9 mouse cellular contexts compared by ENCODE assay signal in the genomic region with DNA sequence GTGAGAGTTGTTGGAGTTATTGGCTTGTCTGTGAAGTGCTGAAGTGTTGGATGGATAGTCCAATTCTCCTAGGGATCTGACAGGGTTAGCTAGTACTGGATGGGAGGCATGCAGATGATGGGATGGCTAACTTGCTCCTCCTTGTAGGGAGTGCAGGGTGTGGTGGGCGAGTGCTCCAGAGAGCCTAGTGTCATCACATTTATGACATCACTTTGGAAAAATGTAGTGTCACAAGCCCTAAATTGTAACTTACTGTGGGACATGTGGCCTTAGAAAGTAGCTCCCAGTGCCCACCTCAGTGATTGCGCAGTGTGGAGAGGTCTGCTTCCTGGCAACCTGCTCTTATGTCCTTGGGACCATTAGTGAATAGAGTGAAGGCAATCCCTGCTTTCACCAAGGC. TPM values are rescaled to one million over a fixed set of nuclear protein-coding genes. Genes with fewer than 3 reads are reported as not detected.
DNase-seq lines count a peak whose midpoint lies in the region; ATAC-seq and TF ChIP-seq lines count a peak whose summit lies in the region.
"Had no signal": no experiment of that assay in that cellular context is flagged by ENCODE, and none has a peak within 500 bp of the region (broad histone marks: within the 10 kb centered on the region; RNA-seq: fewer than 3 reads in every experiment).

No protein-coding gene starts in this region.

- peak overlapping the region; percentile 40 for H3K4me2 ChIP-seq in intestine, embryonic 15.5 days (replicated peaks)
- peak overlapping the region; percentile 83 for H3K4me2 ChIP-seq in midbrain, embryonic 16.5 days (ENCODE audit: low read length)

- no peak for DNase-seq in kidney, adult 2 months
- DNase-seq in kidney, postnatal 14 days, result no peak
- no peak for DNase-seq in forebrain, embryonic 10.5 days (ENCODE audit: extremely low spot score, low spot score)
- DNase-seq in B cell, adult 2 months, result no peak
- no peak for DNase-seq in urinary bladder, postnatal 25 days (ENCODE audit: low spot score)
- no peak for DNase-seq in cerebellum, adult 9-10 months

- H3K27ac ChIP-seq in kidney, adult 2 months (ENCODE audit: insufficient read depth, low read depth, low read length), result peak overlapping the region; percentile 63
- no peak overlapping the region for H3K27ac ChIP-seq in forebrain, embryonic 10.5 days
- peak overlapping the region; percentile 45 for H3K27ac ChIP-seq in intestine, embryonic 15.5 days
- H3K27ac ChIP-seq in midbrain, embryonic 16.5 days (ENCODE audit: low read length), result no peak overlapping the region

- TF ChIP-seq POLR2A in kidney, adult 2 months (IDR thresholded peaks at IDR 0.05; ENCODE audit: low read depth, low read length), result no peak

- no peaks in the 10 kb centered on the region for H3K36me3 ChIP-seq in kidney, adult 2 months (ENCODE audit: control insufficient read depth, insufficient read depth, low read length)
- H3K36me3 ChIP-seq in forebrain, embryonic 10.5 days (replicated peaks), result peaks cover 32% of the 10 kb centered on the region
- no peaks in the 10 kb centered on the region for H3K36me3 ChIP-seq in intestine, embryonic 15.5 days
- H3K36me3 ChIP-seq in midbrain, embryonic 16.5 days (ENCODE audit: control insufficient read depth, insufficient read depth, low read length), result no peaks in the 10 kb centered on the region

- no peaks in the 10 kb centered on the region; the same call in 1 of the 2 replicates for H3K9me3 ChIP-seq in forebrain, embryonic 10.5 days
- H3K9me3 ChIP-seq in intestine, embryonic 15.5 days, result no peaks in the 10 kb centered on the region
- H3K9me3 ChIP-seq in midbrain, embryonic 16.5 days (replicated peaks; ENCODE audit: control insufficient read depth, low read length, poor library complexity, severe bottlenecking), result no peaks in the 10 kb centered on the region
- H3K9me3 ChIP-seq: G1E had no signal

- peaks cover 30% of the 10 kb centered on the region for H3K4me1 ChIP-seq in kidney, adult 2 months (ENCODE audit: control insufficient read depth, insufficient read depth, low read length)
- peaks cover 56% of the 10 kb centered on the region for H3K4me1 ChIP-seq in forebrain, embryonic 10.5 days
- H3K4me1 ChIP-seq in intestine, embryonic 15.5 days (replicated peaks), result peaks cover 29% of the 10 kb centered on the region
- H3K4me1 ChIP-seq in midbrain, embryonic 16.5 days (ENCODE audit: control insufficient read depth, insufficient read depth, low read length), result peaks cover 45% of the 10 kb centered on the region

- H3K27me3 ChIP-seq in kidney, adult 2 months (replicated peaks; ENCODE audit: control insufficient read depth, insufficient read depth, low read length), result no peaks in the 10 kb centered on the region
- H3K27me3 ChIP-seq in forebrain, embryonic 10.5 days (ENCODE audit: poor library complexity, severe bottlenecking), result no peaks in the 10 kb centered on the region
- no peaks in the 10 kb centered on the region for H3K27me3 ChIP-seq in intestine, embryonic 15.5 days (replicated peaks)
- no peaks in the 10 kb centered on the region for H3K27me3 ChIP-seq in midbrain, embryonic 16.5 days (ENCODE audit: control insufficient read depth, insufficient read depth, low read depth, low read length)

- no peak for ATAC-seq in intestine, embryonic 15.5 days
- no peak for ATAC-seq in midbrain, embryonic 16.5 days

- no peak for TF ChIP-seq CTCF in kidney, adult 2 months (conservative IDR thresholded peaks at IDR 0.05; ENCODE audit: insufficient read depth, insufficient read length, low read depth, low read length)

- H3K4me3 ChIP-seq in kidney, adult 2 months (ENCODE audit: insufficient read depth, low read depth, low read length), result peak overlapping the region; percentile 20
- H3K4me3 ChIP-seq in forebrain, embryonic 10.5 days, result peak overlapping the region; percentile 97; the same call in 1 of the 2 replicates
- no peak overlapping the region for H3K4me3 ChIP-seq in intestine, embryonic 15.5 days (replicated peaks)
- no peak overlapping the region for H3K4me3 ChIP-seq in midbrain, embryonic 16.5 days (ENCODE audit: low read depth, low read length)

- 68% methylated on average over 2 of the region's 2 CpGs for WGBS in kidney, adult 2 months
- WGBS in forebrain, embryonic 10.5 days, result 82% methylated on average over 2 of the region's 2 CpGs
- 63% methylated on average over 2 of the region's 2 CpGs for WGBS in intestine, embryonic 15.5 days
- 92% methylated on average over 2 of the region's 2 CpGs for WGBS in midbrain, embryonic 16.5 days

- H3K9ac ChIP-seq in intestine, embryonic 15.5 days, result no peak overlapping the region
- H3K9ac ChIP-seq in midbrain, embryonic 16.5 days (ENCODE audit: low read depth, low read length), result no peak overlapping the region

RNA-seq across cellular contexts. Expression of a gene that starts 2.3 kb away (rescaled TPM):
- 103 and 111 TPM in 2 replicates for polyA plus RNA-seq in kidney, adult 2 months (2012; rRNA removed)
- 64.8 and 71.3 TPM in 2 replicates for polyA plus RNA-seq in forebrain, embryonic 10.5 days (2016; fragmentation: Nextera tagmentation; extraction: Ambion mirVana)
- 43.0 and 47.5 TPM in 2 replicates for polyA plus RNA-seq in intestine, embryonic 15.5 days (2015; fragmentation: Nextera tagmentation; extraction: Ambion mirVana)
- polyA plus RNA-seq in midbrain, embryonic 16.5 days (2015; fragmentation: Nextera tagmentation; extraction: Ambion mirVana), result 48.7 and 51.5 TPM in 2 replicates

RNA-seq across cellular contexts. Expression of a gene that starts 37.0 kb away (rescaled TPM):
- polyA plus RNA-seq in kidney, adult 2 months (2012; rRNA removed), result 0.50 and 1.3 TPM in 2 replicates
- 2.3 and 3.0 TPM in 2 replicates for polyA plus RNA-seq in forebrain, embryonic 10.5 days (2016; fragmentation: Nextera tagmentation; extraction: Ambion mirVana)
- 1.5 and 2.1 TPM in 2 replicates for polyA plus RNA-seq in intestine, embryonic 15.5 days (2015; fragmentation: Nextera tagmentation; extraction: Ambion mirVana)
- 14.3 and 14.7 TPM in 2 replicates for polyA plus RNA-seq in midbrain, embryonic 16.5 days (2015; fragmentation: Nextera tagmentation; extraction: Ambion mirVana)

Comparison
In these comparisons a context has a peak if more than half of its experiments do, and no peak if none do; other contexts are left out.
1. H3K27ac ChIP-seq: peak in kidney, adult 2 months (single experiment) and intestine, embryonic 15.5 days (single experiment); none in forebrain, embryonic 10.5 days (single experiment) and midbrain, embryonic 16.5 days (single experiment).
2. H3K4me3 ChIP-seq: peak in kidney, adult 2 months (single experiment) and forebrain, embryonic 10.5 days (single experiment); none in intestine, embryonic 15.5 days (single experiment) and midbrain, embryonic 16.5 days (single experiment).